Mouse (Mus musculus): ENCODE results near the gene Cant1.

Gene Cant1

DNA sequence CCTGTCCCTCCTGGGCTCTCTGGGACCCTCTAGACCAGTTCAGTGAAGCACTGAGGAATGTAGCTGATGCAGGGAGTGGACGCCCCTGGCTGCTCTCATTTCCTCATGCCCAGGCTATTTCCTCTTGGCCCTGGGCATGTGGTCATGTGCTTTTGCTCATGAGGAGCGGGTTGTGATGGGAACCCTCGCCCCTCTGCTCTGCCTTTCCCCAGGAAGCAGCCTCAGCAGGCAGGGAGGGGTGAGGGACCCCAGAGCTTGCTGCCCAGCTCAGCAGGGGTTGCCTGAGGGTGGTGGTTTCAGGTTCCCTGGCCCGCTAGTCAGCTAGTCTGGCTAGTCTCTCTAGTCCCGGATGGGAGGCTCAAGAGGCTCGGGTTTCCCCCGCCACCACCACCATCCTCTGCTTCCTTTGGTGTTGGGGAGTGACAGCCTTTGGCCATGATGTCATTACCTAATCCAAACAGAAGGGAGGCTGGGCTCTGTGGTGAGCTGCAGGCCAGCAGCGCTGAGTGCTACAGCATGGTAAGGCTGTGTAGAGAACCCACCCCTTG, 55.8 kb downstream of the Cant1 start:
- Histone ChIP-seq H3K27me3 (ENCODE audit: control insufficient read depth, insufficient read depth, low read length, poor library complexity, severe bottlenecking) (no peaks in the 10 kb centered on the region), H3K36me3 (ENCODE audit: control insufficient read depth, insufficient read depth, low read length, poor library complexity, severe bottlenecking) (no peaks in the 10 kb centered on the region)
- DNase-seq (ENCODE audit: low read depth, low spot score): peak; percentile 15

- DNase-seq (ENCODE audit: low read depth, low spot score): no peak
- Histone ChIP-seq H3K36me3 (ENCODE audit: control insufficient read depth, insufficient read depth, low read length, poor library complexity, severe bottlenecking) (no peaks in the 10 kb centered on the region), H3K27me3 (ENCODE audit: control insufficient read depth, insufficient read depth, low read length, poor library complexity, severe bottlenecking) (no peaks in the 10 kb centered on the region)
Measured at GRCm38 (mm10) chr11:118362501-118362900, 56.4 kb downstream of the Cant1 start.

- H3K27me3 ChIP-seq (ENCODE audit: control insufficient read depth, insufficient read depth, low read length, poor library complexity, severe bottlenecking): no peaks in the 10 kb centered on the region
- no peaks in the 10 kb centered on the region for H3K36me3 ChIP-seq (ENCODE audit: control insufficient read depth, insufficient read depth, low read length, poor library complexity, severe bottlenecking)
- no peak for DNase-seq (ENCODE audit: low read depth, low spot score)
Measured at GRCm38 (mm10) chr11:118360907-118361341, 58.0 kb downstream of the Cant1 start.

DNA sequence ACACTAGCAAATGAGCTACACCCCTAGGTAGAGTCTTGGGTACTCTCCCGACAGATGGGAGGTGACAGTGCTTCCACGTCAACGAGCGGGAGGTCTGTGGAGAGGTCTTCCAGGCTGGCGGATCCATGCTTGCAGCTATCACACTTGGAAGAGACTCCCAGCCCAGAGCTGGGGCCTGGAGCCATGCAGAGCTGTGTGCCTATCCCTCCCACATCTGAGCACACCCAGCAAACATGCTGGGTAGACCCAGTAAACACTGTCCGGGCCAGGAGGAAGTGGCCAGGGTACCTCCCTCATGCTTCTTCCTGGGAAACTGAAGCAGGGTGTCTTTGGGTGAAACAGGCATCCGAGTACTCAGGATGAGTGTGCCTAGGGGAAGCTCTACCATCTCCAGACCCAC, 58.4 kb downstream of the Cant1 start:
- Histone ChIP-seq H3K27me3 (ENCODE audit: control insufficient read depth, insufficient read depth, low read length, poor library complexity, severe bottlenecking) (no peaks in the 10 kb centered on the region), H3K36me3 (ENCODE audit: control insufficient read depth, insufficient read depth, low read length, poor library complexity, severe bottlenecking) (no peaks in the 10 kb centered on the region)
- no peak for DNase-seq (ENCODE audit: low read depth, low spot score)
